Mouse (Mus musculus): ENCODE results near the gene Isca2.

The Isca2 gene

GRCm38 (mm10) chr12:84772726-84773441, at the start of gene Isca2, which contains the start of gene Npc2:
Gene Isca2 (plus strand): TSS chr12:84773251.
Gene Npc2 (minus strand): TSS chr12:84773152.
- in situ Hi-C loops (cut with MboI, MseI): no loop called here

GRCm38 (mm10) chr12:84726391-84726790, 46.7 kb upstream of the Isca2 start:
- in situ Hi-C loops (cut with MboI, MseI): no loop called here

- in situ Hi-C loops (cut with MboI, MseI): no loop called here
Measured at GRCm38 (mm10) chr12:84726986-84727385, 46.1 kb upstream of the Isca2 start.

- in situ Hi-C loops (cut with MboI, MseI): no loop called here
Measured at GRCm38 (mm10) chr12:84727434-84727833, 45.6 kb upstream of the Isca2 start.

GRCm38 (mm10) chr12:84728421-84728820, 44.6 kb upstream of the Isca2 start:
- in situ Hi-C loops (cut with MboI, MseI): no loop called here

- in situ Hi-C loops (cut with MboI, MseI): no loop called here
Measured at GRCm38 (mm10) chr12:84733366-84733765, 39.7 kb upstream of the Isca2 start.

- in situ Hi-C loops (cut with MboI, MseI): no loop called here
Measured at GRCm38 (mm10) chr12:84743496-84743895, 29.6 kb upstream of the Isca2 start.

- in situ Hi-C loops (cut with MboI, MseI): no loop called here
Measured at GRCm38 (mm10) chr12:84745700-84746099, 27.4 kb upstream of the Isca2 start.

GRCm38 (mm10) chr12:84748134-84748533, 24.9 kb upstream of the Isca2 start:
- in situ Hi-C loops (cut with MboI, MseI): no loop called here

GRCm38 (mm10) chr12:84750661-84751060, 22.4 kb upstream of the Isca2 start:
- in situ Hi-C loops (cut with MboI, MseI): loop anchor here (5.0 kb wide), 2 partner anchors 37 to 98 kb away; no protein-coding TSS in a partner anchor

- in situ Hi-C loops (cut with MboI, MseI): loop anchor here (5.0 kb wide), 2 partner anchors 35 to 100 kb away; no protein-coding TSS in a partner anchor
Measured at GRCm38 (mm10) chr12:84752131-84752977, 20.7 kb upstream of the Isca2 start.

GRCm38 (mm10) chr12:84755008-84755695, 17.9 kb upstream of the Isca2 start:
- in situ Hi-C loops (cut with MboI, MseI): no loop called here

- in situ Hi-C loops (cut with MboI, MseI): no loop called here
Measured at GRCm38 (mm10) chr12:84756016-84756415, 17.0 kb upstream of the Isca2 start.

GRCm38 (mm10) chr12:84759063-84759462, 14.0 kb upstream of the Isca2 start:
- in situ Hi-C loops (cut with MboI, MseI): no loop called here

GRCm38 (mm10) chr12:84762532-84762931, 10.5 kb upstream of the Isca2 start:
- in situ Hi-C loops (cut with MboI, MseI): no loop called here

GRCm38 (mm10) chr12:84763577-84764218, 9.4 kb upstream of the Isca2 start:
- in situ Hi-C loops (cut with MboI, MseI): no loop called here

- in situ Hi-C loops (cut with MboI, MseI): no loop called here
Measured at GRCm38 (mm10) chr12:84764756-84765155, 8.3 kb upstream of the Isca2 start.

- in situ Hi-C loops (cut with MboI, MseI): no loop called here
Measured at GRCm38 (mm10) chr12:84765506-84765905, 7.5 kb upstream of the Isca2 start.

- in situ Hi-C loops (cut with MboI, MseI): no loop called here
Measured at GRCm38 (mm10) chr12:84766113-84766735, 6.8 kb upstream of the Isca2 start.

GRCm38 (mm10) chr12:84767510-84767909, 5.5 kb upstream of the Isca2 start:
- in situ Hi-C loops (cut with MboI, MseI): no loop called here

- in situ Hi-C loops (cut with MboI, MseI): no loop called here
Measured at GRCm38 (mm10) chr12:84769624-84770023, 3.4 kb upstream of the Isca2 start.

All from regulatory T cell (primary cell).